Mouse (Mus musculus): Measurements from ENCODE around the gene Pcolce. TPM values are rescaled to one million over a fixed set of nuclear protein-coding genes. Genes with fewer than 3 reads are reported as not detected.
"Not testable (repeated sequence)": the region's sequence is repeated elsewhere in the genome, so short reads cannot be mapped to it uniquely, and the experiment has no call there.

Gene Pcolce
- total RNA-seq, 2 experiments from 2014 or later = 127 to 142 TPM

DNA sequence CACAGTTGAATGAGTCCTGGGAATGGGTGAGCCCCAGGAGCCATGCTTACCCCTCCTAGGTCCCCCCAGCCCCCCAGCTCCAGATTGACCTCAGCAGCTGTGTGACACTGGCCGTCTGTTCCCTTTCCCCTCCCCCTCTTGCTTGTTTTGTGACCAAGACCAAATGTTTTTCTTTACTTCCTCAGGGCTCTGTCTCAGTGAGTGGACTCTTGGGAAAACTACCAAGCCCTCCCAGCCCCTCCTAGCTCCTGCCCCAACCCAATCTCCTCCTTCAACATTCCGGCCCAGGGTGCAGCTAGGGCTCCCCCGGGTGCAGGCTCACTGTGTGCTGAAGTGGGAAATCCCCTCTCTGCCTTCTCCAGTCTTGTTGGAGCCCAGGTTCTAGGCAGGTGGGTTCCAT lies 17.0 kb upstream of the Pcolce start:
- intact Hi-C loops (cut with DNase I) = loop anchor here (2.0 kb wide), 1 partner anchor 30 kb away; the partner anchor contains the start of gene Mospd3
- DNase-seq = peak; percentile 55 to 58

- intact Hi-C loops (cut with DNase I) = loop anchor here (2.0 to 5.0 kb wide), 2 partner anchors 29 to 98 kb away; partner anchors contain the start of genes Epo, Gnb2 and Mospd3
- peak in 1 of 2 experiments; percentile 36 for DNase-seq
Observed at GRCm38 (mm10) chr5:137629906-137630545, 16.4 kb upstream of the Pcolce start.

DNA sequence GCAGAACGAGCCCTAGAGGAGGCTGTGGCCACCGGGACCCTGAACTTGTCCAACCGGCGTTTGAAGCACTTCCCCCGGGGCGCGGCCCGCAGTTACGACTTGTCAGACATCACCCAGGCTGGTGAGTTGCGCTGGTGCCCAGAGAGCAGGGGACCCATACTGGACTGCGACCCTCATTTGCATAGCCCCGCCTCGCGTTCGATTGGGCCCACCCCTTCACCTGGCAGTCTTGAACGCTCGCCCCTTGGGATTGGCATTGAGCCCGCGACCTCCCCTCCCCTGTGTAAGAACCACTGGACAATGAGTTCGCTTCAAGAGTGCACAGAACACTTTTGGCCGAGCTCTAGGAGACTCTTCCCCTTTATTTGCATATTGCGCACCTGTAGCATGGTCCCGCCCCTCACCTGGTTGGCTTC lies 15.7 kb upstream of the Pcolce start:
- no peak for DNase-seq
- intact Hi-C loops (cut with DNase I) = loop anchor here (5.0 kb wide), 1 partner anchor 97 kb away; the partner anchor contains the start of genes Epo and Gnb2

- intact Hi-C loops (cut with DNase I) = loop anchor here (5.0 kb wide), 1 partner anchor 96 kb away; the partner anchor contains the start of genes Epo and Gnb2
- peak; percentile 99 to 100 for DNase-seq
Observed at GRCm38 (mm10) chr5:137628498-137629305, 15.1 kb upstream of the Pcolce start, which contains the start of the genes Fbxo24, Lrch4 and Gm20605. Gene Fbxo24, minus strand, starts transcription at chr5:137629002. Gene Lrch4, plus strand, starts transcription at chr5:137629121. Gene Gm20605, plus strand, starts transcription at chr5:137629175.

DNA sequence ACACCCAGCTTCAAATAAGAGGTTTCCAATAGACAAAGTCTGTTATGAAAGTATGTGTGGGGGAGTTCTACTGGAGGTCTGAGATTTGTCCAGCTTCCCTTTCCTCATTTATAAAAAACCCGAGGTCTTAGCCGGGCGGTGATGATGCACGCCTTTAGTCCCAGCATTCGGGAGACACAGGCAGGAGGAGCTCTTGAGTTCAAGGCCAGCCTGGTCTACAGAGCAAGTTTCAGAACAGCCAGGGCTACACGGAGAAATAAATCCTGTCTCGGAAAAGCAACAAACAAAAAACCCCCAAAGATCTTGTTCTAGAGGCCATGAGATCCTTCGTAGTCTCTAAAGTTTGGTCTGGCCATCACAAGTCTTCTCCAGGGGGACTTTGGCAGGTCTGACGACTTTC lies 14.4 kb upstream of the Pcolce start:
- DNase-seq = peak in 1 of 2 experiments; percentile 53

DNA sequence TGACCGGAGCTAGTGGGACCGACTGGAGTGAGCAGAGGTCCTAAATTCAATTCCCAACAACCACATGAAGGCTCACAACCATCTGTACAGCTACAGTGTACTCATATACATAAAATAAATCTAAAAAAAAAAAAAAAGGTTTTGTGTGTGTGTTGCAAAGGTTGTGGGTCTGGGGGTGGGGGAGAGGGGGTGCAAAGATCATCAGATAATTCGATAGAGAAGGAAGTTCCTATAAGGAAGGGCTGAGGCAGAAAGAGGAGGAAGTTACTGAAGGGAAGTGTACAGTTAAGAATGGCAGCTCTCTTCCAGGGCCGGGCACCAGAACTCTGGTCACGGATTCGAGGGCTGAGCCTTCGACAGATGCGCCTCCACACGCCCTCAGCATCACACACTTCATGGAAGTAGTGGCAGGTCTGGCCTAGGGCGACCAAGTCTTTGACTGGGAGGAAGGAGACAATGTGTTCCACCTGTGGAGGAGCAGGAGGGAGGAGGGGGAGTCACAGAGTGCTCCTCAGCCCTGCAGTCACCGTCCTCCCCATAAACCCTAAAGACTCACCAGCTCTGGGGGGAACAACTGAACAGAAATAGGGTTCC lies 10.4 kb upstream of the Pcolce start:
- no peak for DNase-seq
- intact Hi-C loops (cut with DNase I) = no loop called here

More for the DNA sequence above, 14.4 kb upstream of the Pcolce start:
- intact Hi-C loops (cut with DNase I) = loop anchor here (5.0 kb wide), 1 partner anchor 96 kb away; the partner anchor contains the start of genes Epo and Gnb2

DNA sequence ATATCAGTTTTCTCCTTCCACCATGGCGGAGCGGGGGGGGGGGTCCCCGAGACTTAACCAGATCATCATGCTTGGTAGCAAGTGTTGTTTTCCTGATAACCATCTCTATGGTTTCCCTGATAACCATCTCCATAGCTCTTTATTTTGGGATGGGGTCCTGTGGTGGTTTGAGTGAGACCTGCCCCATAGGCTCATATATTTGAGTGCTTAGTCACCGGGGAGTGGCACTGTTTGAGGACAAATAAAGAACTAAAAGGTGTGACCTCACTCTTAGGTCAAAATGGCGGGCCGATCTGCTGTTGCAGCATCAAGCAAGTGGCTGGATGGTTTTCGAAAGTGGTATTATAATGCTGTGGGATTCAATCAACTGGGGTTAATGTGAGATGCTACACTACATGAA lies 1.8 kb upstream of the Pcolce start:
- intact Hi-C loops (cut with DNase I) = no loop called here

DNA sequence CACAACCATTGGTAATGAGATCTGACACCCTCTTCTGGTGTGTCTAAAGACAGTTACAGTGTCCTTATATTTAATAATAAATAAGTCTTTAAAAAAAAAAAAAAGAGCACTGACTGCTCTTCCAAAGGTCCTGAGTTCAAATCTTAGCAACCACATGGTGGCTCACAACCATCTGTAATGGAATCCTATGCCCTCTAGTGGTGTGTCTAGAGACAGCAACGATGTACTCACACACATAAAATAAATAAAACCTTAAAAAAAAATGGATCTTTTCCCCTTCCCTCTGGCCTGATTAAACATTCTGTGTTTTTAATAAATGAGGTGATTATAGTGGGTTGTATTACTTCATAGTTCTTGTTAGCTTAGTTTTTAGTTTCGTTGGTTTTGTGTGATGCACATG lies 1.3 kb upstream of the Pcolce start:
- DNase-seq; intact Hi-C loops (cut with DNase I): not testable (repeated sequence)

More for the DNA sequence above, 1.8 kb upstream of the Pcolce start:
- DNase-seq = no peak

DNA sequence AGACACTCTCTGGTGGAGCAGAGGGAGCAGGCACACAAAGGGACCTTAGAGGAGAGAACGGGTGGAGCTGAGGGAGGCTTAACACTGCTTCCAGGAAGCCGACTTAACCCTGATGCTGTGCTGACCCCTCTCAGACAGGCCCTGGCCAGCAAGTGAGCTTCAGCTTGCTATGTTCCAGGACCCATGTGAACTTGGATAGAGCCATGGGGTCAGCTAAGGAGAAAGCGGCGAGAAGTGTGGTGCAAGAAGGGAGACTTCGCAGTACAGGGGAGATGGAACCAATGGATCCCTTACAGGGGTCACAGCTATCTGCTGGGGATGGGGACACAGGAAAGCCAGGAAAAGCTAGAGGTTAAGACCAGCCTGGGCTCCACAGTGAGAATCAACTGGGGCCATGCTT lies 508 bp downstream of the Pcolce start:
- intact Hi-C loops (cut with DNase I) = no loop called here
- DNase-seq = peak in 1 of 2 experiments; percentile 21

DNA sequence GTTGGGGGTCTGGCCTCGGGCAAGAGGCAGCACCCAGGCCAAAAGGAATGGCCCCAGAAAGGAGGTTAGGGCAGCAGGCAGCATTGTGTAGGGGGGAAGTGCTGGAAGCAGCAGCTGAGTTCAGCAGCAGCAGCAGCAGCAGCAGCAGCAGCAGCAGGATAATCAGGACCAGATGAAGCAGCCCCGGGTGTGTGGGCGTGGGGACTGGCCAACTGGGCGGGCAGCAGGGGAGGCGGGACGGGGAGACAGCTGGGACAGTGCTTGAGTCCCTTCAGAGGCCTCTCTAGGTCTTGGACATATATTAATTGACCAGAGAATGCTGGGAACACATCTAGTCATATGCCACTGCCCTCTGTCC lies 2.4 kb downstream of the Pcolce start:
- DNase-seq = peak; percentile 85 to 87
- intact Hi-C loops (cut with DNase I) = no loop called here

GRCm38 (mm10) chr5:137610548-137611244 lies 2.9 kb downstream of the Pcolce start:
- peak; percentile 89 for DNase-seq
- intact Hi-C loops (cut with DNase I) = no loop called here

DNA sequence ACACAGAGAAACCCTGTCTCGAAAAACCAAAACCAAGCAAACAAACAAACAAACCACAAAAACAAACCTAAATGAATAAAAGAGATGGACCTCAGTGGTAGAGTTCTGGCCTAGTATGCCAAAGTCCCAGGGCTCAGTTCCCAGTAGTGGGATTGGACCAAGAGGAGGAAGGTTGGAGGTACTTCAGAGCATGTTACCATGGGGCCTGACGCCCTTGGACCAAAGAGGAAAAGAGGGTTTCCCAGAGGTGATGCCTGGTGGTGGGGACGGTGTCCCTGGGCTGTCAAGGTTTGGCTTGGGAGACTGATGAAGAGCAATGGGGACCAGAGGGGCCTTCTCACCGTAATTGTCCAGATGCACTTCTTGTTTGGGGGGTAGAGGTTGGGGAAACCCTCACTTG lies 3.5 kb downstream of the Pcolce start:
- intact Hi-C loops (cut with DNase I) = no loop called here
- no peak for DNase-seq

- intact Hi-C loops (cut with DNase I) = no loop called here
- no peak for DNase-seq
Observed at GRCm38 (mm10) chr5:137609292-137609691, 4.3 kb downstream of the Pcolce start.

DNA sequence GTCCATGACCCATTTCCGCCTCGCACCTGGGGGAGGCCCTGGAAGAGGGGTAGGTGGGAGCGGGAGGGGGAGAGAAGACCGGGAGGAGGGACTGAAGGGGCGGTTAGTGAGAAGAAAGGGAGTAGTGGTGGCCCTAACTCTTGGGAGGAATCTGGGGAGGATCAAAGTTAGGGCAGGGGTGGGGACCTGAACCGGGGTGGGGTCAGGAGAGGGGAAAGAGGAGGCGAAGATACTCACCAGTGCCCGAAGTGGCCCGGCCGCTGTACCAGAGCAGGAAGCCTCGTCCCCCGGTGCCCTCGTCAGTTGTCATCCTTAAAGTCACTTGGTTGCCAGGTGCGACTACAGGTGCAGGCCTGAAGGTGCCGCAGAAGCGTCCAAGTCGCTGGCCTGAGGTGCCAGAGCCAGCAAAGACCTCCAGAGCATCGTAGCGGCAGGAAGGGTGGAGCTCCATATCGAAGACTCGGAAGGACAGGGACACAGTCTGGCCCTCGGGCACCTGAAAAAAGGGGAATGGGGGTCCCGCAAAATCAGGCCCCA lies 4.9 kb downstream of the Pcolce start:
- DNase-seq = no peak
- intact Hi-C loops (cut with DNase I) = no loop called here

GRCm38 (mm10) chr5:137607860-137608653 lies 5.5 kb downstream of the Pcolce start:
- no peak for DNase-seq
- intact Hi-C loops (cut with DNase I) = no loop called here

GRCm38 (mm10) chr5:137601365-137601729 lies 12.2 kb downstream of the Pcolce start:
- peak; percentile 57 to 60 for DNase-seq
- intact Hi-C loops (cut with DNase I) = loop anchor here (2.0 to 5.0 kb wide), 2 partner anchors 29 to 156 kb away; no protein-coding TSS in a partner anchor

GRCm38 (mm10) chr5:137600619-137601364 lies 12.8 kb downstream of the Pcolce start, which contains the start of gene Mospd3:
Gene Mospd3, minus strand, starts transcription at chr5:137601058.
- intact Hi-C loops (cut with DNase I) = loop anchor here (1.0 to 5.0 kb wide), 3 partner anchors 30 to 157 kb away; no protein-coding TSS in a partner anchor
- peak; percentile 98 for DNase-seq

DNA sequence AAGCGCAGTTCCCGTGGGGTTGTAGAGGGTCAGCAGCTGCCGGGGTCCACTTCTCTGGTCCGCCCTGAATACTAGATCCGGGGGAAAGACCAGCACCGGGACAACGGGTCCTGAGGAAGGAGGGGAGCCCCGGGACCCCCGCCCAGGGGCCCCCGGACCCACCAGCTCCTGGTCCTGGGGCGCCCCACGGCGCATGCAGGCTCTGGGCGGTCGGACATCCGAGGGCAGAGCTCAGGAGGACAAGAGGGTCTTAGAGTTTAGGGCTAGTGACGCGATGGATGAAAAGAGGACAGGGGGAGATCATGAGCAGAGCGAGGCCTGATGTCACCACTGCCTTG lies 13.3 kb downstream of the Pcolce start:
- no peak for DNase-seq
- intact Hi-C loops (cut with DNase I) = loop anchor here (1.0 to 5.0 kb wide), 3 partner anchors 31 to 157 kb away; no protein-coding TSS in a partner anchor
